Mouse (Mus musculus): ENCODE data around the gene Ehmt2.

DNA sequence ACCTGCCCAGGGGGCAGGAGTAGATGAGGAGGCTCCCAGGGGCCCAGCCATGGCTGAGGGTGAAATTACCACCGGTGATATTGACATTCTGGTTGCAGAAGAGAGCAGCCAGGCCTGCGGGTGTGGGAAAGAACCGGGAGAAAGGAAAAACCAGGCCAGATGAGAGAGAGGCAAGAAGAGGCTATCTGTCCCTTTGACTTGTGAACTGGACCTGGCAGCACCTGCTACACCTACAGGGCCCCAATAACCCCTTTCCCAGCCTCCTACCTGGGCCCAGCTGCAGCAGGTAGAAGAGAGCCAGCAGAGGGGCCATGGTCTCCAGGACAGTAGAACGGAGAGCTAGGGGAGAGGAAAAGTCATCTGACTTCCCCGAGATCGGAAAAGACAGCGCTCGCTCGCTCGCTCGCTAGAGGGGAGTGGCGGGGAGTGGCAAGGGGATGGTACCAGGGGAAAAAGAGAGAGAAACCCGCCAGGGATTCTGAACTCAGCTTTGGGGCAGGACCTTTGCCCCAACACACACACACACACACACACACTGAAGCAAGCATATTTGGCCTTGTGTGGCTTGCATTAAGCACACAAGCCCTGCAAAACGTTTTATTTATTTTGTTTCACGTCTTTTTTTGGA, 16.5 kb upstream of the Ehmt2 start, which contains the start of gene Gm20547:
- no peak for TF ChIP-seq GATA1 (IDR thresholded peaks at IDR 0.05; ENCODE audit: low read length)
- TF ChIP-seq TAL1 (IDR thresholded peaks at IDR 0.05; ENCODE audit: low read length), result no peak

Data from erythroblast, embryonic 14.5 days (primary cell).